Mouse (Mus musculus) spleen, postnatal 14 days (tissue): ENCODE results near the gene Cdc7.

Source experiments
- DNase-seq, 2 experiments: peaks; one replicate each; pipeline ENCODE4 v3.0.0; 2021 to 2022; ENCODE audit warnings: low spot score in 2 of 2

The Cdc7 gene

GRCm38 (mm10) chr5:106991300-106991929, 27.3 kb downstream of the Cdc7 start:
- DNase-seq = no peak

- no peak for DNase-seq
Measured at GRCm38 (mm10) chr5:106994716-106995115, 30.6 kb downstream of the Cdc7 start.

- no peak for DNase-seq
Measured at GRCm38 (mm10) chr5:106995886-106996538, 31.9 kb downstream of the Cdc7 start.

DNA sequence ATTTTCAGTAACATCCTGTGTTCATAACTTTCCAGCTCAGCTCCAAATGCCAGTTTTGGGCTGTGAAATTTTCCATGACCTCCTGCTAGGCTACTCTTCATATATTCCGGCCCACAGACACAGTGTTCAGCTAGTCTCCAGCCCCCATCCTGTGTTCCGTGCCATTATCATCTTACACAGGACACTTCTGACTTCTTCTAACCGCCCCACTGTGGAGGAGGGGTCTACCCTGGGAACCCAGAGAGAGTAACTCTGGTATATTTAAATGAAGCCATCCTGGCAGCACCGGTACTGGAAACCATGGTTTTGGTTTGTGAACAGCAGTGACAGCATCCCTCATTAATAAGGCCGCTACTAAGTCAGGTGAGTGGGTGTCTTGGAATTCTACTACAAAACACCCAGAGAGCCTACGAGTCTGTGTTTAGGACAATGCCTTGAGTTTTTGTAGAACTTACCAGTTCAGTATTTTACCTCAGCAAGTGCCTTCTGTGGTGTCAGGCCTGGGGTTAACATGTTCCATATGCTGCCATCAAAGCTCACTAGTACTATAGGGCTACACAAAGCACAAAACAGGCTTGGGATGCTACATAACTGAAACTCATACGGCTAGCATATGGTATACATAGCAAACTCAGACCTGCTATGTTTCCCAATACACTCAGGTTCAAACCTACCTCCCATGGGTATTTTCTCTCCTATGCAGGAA, 32.6 kb downstream of the Cdc7 start:
- DNase-seq = no peak

DNA sequence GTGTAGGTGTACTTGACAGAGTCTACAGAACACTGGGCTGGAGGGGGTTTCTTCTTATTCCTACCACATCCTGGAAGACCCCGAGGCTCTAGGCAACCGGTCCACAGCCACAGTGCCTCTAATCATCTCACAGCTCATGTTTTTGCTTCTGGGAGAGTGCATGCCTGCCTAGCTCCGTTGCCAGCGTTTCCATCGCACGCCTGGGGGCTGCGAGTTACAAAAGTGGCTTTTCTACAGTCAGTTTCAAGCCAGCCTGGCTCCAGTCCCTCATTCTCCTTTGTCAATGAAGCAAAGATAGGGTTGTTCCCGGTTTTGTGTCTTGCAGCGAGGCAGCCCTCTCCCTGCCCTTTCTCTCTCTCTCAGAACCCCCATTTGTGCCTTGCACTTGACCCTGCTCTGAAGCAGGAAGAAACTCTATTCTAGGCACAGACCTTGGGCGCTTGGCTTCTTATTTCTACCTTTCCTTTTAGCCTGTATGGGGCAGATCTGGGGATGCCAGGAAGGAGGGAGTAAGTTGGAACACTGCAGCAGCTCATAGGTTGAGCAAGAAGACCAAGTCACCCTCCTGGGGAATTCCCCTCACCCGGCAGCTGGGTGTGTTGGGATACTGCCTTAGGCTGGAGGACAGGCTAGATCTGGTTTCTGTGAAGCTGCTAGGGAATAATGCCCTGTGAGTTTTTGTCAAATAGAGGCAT, 37.4 kb downstream of the Cdc7 start:
- no peak for DNase-seq

- DNase-seq = no peak
Measured at GRCm38 (mm10) chr5:107002091-107002416, 37.9 kb downstream of the Cdc7 start.

DNA sequence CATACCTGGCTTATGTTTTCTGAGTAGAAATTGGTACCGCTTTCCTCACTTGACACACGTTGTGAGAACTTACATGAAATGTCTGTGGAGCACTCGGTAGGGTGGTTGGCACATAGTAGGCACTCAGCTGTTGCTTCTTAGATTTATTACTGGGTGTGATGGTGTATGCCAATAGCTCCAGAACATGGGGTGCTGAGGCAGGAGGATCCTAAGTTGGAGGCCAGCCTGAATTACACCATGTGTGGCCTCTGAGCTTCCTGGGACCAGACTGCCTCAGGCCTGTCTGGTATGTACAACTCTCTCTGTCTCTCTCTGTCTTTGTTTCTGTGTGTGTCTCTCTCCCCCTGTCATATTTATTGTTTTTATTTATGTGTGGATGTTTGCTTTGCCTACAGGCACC, 45.6 kb downstream of the Cdc7 start:
- DNase-seq = no peak

- no peak for DNase-seq
Measured at GRCm38 (mm10) chr5:107010300-107010699, 46.2 kb downstream of the Cdc7 start.

DNA sequence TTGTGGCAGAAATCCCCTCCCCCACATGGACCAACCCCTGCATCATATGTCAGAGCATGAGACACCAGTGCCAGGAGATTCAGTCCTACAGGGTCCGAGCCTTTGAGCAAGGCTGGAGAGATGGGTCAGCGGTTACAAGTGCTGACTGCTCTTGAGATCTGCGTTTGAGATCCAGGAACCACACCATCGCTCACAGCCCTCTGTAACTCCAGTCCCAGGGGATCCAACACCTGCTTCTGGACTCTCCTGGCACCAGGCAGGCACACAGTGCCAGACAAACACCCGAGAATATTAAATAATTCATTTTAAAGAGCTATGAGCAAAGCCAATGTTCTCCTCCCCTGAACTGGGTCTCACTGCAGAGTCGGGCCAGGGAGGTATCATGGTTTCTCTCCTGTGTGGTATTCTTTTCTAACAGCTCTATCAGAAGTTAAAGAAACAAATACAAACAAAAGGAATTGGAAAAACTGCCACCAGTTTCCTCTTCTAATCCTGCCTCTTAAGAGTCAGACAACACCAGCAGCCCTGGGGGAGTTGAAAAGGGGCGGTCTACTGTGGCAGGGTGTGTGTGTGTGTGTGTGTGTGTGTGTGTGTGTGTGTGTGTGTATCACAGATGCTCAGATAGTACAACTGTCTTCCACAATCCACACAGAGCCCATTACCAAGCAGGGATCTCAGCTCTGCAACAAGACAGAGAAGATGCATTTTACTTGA, 47.4 kb downstream of the Cdc7 start:
- no peak for DNase-seq

DNA sequence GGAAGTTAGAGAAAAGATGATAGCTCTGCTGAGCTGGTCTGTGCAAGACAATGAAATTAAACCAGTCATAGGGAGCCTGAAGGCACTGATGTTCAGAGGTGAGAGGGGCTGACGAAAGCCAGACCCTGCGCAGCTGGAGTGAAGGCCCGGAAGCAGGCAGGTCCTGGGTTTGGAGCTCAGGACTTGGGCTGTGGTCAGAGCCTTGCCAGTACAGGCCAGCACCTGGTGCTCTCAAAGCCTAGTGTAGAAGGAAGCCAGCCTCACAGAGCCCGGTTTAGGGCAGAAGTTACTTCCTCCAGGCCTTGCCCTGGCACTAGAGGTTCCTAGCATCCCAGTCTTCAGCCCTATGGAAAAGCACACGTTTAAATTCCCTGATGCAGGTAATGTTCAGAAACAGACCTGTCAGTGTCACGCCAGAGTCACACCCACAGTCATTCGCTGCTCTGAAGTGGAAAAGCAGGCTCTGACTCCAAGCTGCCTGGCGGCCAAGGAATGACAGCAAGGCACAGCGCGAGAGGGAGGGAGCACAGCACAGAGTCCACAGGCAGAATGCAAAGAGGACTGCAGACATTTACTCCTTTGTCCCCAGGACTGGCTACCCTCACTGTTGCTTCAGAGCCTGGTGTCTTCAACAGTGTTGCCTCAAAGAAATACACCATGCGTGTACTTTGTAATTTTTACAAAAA, 48.1 kb downstream of the Cdc7 start:
- DNase-seq = no peak

DNA sequence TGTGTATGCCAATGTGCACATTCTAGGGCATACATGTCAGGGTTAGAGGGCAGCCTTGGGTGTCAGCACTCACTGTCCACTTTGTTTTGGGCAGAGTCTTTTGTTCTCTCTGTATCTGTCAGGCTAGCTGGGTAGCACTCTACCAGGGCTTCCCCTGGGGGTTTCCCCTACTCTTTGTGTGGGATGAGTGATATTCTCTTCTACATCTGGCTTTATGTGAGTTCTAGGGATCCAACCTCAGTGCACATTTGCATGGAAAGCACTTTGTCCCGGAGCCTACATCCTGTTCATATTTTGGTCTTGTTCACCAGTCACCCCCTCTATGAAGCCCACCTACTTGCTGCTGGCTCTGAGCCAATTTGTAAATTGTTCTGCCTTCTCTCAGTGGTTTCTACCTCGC, 49.3 kb downstream of the Cdc7 start:
- no peak for DNase-seq

DNA sequence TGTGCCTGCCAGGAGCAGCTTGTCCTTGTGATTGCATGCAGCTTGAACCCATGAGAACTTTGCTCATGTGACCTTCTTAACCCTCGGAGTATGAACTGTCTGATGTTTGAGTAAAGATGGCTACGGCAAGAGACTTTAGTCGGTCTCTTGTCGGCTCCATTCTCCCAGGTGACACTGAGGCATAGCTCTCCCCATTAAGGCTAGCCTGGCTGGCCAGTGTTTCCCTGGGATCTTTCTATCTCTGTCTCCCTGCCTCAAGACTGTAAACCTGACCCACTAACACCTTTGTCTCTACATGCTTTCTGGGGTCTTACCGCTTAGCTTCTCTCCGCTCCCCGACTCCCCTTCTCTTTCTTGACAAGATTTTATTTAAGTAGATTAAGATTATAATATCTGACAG, 50.0 kb downstream of the Cdc7 start:
- no peak for DNase-seq

GRCm38 (mm10) chr5:107015046-107015421, 50.9 kb downstream of the Cdc7 start:
- DNase-seq = no peak

GRCm38 (mm10) chr5:107015422-107016081, 51.4 kb downstream of the Cdc7 start:
- DNase-seq = no peak

- no peak for DNase-seq
Measured at GRCm38 (mm10) chr5:107016538-107016937, 52.4 kb downstream of the Cdc7 start.

GRCm38 (mm10) chr5:107017544-107017943, 53.4 kb downstream of the Cdc7 start:
- no peak for DNase-seq

DNA sequence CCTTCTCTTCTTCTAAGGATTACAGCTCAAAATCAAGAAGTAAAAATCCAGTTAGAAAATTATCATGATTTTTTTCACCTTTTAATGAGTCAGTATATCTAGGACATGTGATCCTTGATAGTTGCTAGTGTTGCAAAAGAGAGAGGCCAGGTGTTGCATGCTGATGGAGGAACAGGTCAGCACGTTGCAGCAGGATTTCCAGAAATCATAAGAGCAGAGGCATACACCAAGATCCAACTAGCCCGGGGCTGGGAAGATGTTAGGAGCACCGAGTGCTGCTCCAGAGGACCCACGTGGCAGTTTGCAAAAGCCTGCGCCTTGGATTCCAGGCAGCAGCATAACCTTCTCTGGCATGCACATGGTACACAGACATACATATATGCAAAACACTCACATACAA, 54.9 kb downstream of the Cdc7 start:
- DNase-seq = no peak

DNA sequence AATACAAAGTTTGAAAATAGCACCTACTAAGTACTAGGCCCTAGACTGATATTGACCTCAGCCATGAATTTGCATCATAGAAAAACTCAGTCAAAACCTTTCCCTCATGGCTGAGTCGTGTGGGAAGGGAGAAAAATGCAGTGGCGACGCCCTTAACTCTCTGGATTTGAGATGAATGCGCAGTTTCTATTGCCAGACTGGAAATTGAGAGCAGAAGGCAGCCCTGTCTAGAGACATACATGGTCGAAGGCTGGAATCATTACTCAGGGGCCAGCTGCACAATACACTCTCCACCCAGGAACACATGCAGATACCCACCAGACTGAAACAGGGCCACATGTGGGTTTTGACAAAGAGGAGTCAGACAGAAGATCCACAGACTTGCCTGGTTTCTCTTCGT, 55.8 kb downstream of the Cdc7 start:
- no peak for DNase-seq

GRCm38 (mm10) chr5:107020366-107020765, 56.2 kb downstream of the Cdc7 start:
- DNase-seq = no peak

GRCm38 (mm10) chr5:107021291-107022063, 57.4 kb downstream of the Cdc7 start:
- no peak for DNase-seq
